Mouse (Mus musculus) embryonic stem cell, embryonic (primary cell): ENCODE data around the gene Ptprs.

Experiments
- CTCF ChIA-PET, 4 experiments: fragments of 300-600 bp in 2 of 4; fragments of 350-600 bp in 2 of 4; sonication (Branson Sonifier 250); formaldehyde crosslinking; loops; one replicate each; lab custom pipeline; 2022; ENCODE audit warnings: inconsistent platforms in 2 of 4; lab: Charles Lee
- POLR2A ChIA-PET, 4 experiments: fragments of 300-600 bp in 2 of 4; fragments of 350-600 bp in 2 of 4; sonication (Branson Sonifier 250); formaldehyde crosslinking; loops; one replicate each; lab custom pipeline; 2022; ENCODE audit warnings: antibody characterized with exemption in 4 of 4, inconsistent platforms in 1 of 4; lab: Charles Lee

Gene Ptprs

GRCm38 (mm10) chr17:56464817-56465216 is 11.5 kb downstream of the Ptprs start:
- CTCF ChIA-PET, result no interaction called here

GRCm38 (mm10) chr17:56464345-56464744 is 11.9 kb downstream of the Ptprs start:
- POLR2A ChIA-PET, result interaction anchor here in 2 of 4 experiments (0.7 to 1.4 kb wide), 3 partner anchors 9 to 12 kb away, joined by 3 to 4 read pairs (median 3); partner anchors contain the start of gene Ptprs (in 1 of the 2)
- CTCF ChIA-PET, result no interaction called here

More at GRCm38 (mm10) chr17:56464817-56465216, 11.5 kb downstream of the Ptprs start:
- POLR2A ChIA-PET, result interaction anchor here in 1 of 4 experiments (1.4 kb wide), 1 partner anchor 9 kb away, joined by 3 read pairs; no protein-coding TSS in a partner anchor

- POLR2A ChIA-PET, result interaction anchor here in 2 of 4 experiments (0.7 to 2.3 kb wide), 5 partner anchors 10 to 160 kb away, joined by 3 to 17 read pairs (median 4); partner anchors contain the start of genes Ptprs (in 1 of the 2) and Uhrf1 (in 1 of the 2)
- CTCF ChIA-PET, result no interaction called here
Observed at GRCm38 (mm10) chr17:56463500-56463899, 12.8 kb downstream of the Ptprs start.

GRCm38 (mm10) chr17:56462835-56463455 is 13.3 kb downstream of the Ptprs start:
- ChIA-PET CTCF (interaction anchor here (0.7 to 1.7 kb wide), 26 partner anchors 9 to 303 kb away, joined by 3 to 21 read pairs (median 4); no protein-coding TSS in a partner anchor), POLR2A (interaction anchor here in 3 of 4 experiments (0.5 to 3.2 kb wide), 95 partner anchors 8 to 569 kb away, joined by 3 to 154 read pairs (median 6); partner anchors contain the start of genes Kdm4b (in 3 of the 3), Ptprs (in 3 of the 3), Ranbp3 (in 2 of the 3) and Rpl36 (in 2 of the 3))

GRCm38 (mm10) chr17:56461771-56462743 is 14.2 kb downstream of the Ptprs start:
- CTCF ChIA-PET, result interaction anchor here (0.5 to 1.7 kb wide), 41 partner anchors 10 to 505 kb away, joined by 3 to 21 read pairs (median 4); partner anchors contain the start of gene Lonp1 (in 1 of the 4)
- POLR2A ChIA-PET, result interaction anchor here (0.5 to 3.2 kb wide), 124 partner anchors 8 to 570 kb away, joined by 3 to 154 read pairs (median 4); partner anchors contain the start of genes Kdm4b (in 3 of the 4), Ptprs (in 3 of the 4), Ranbp3 (in 3 of the 4) and Catsperd (in 2 of the 4)

- CTCF ChIA-PET, result interaction anchor here in 2 of 4 experiments (0.6 to 1.2 kb wide), 2 partner anchors 8 to 27 kb away, joined by 3 to 5 read pairs; no protein-coding TSS in a partner anchor
Observed at GRCm38 (mm10) chr17:56460876-56461275, 15.4 kb downstream of the Ptprs start.

GRCm38 (mm10) chr17:56457442-56457841 is 18.8 kb downstream of the Ptprs start:
- POLR2A ChIA-PET, result no interaction called here
- CTCF ChIA-PET, result interaction anchor here in 1 of 4 experiments (1.1 kb wide), 1 partner anchor 22 kb away, joined by 3 read pairs; no protein-coding TSS in a partner anchor

More at GRCm38 (mm10) chr17:56460876-56461275, 15.4 kb downstream of the Ptprs start:
- POLR2A ChIA-PET, result interaction anchor here in 2 of 4 experiments (0.8 to 3.2 kb wide), 17 partner anchors 10 to 571 kb away, joined by 3 to 154 read pairs (median 9); partner anchors contain the start of genes Ptprs (in 2 of the 2), Rpl36 (in 2 of the 2), Catsperd (in 1 of the 2) and Khsrp (in 1 of the 2)

- POLR2A ChIA-PET, result interaction anchor here in 1 of 4 experiments (1.3 kb wide), 1 partner anchor 14 kb away, joined by 3 read pairs; no protein-coding TSS in a partner anchor
- CTCF ChIA-PET, result no interaction called here
Observed at GRCm38 (mm10) chr17:56456353-56456752, 19.9 kb downstream of the Ptprs start.

GRCm38 (mm10) chr17:56453689-56454088 is 22.6 kb downstream of the Ptprs start:
- ChIA-PET CTCF (interaction anchor here in 1 of 4 experiments (1.1 kb wide), 1 partner anchor 99 kb away, joined by 5 read pairs; no protein-coding TSS in a partner anchor), POLR2A (interaction anchor here in 3 of 4 experiments (0.6 to 1.8 kb wide), 9 partner anchors 8 to 131 kb away, joined by 3 to 13 read pairs (median 5); partner anchors contain the start of gene Safb2 (in 1 of the 3))

GRCm38 (mm10) chr17:56453251-56453650 is 23.0 kb downstream of the Ptprs start:
- ChIA-PET CTCF (no interaction called here), POLR2A (interaction anchor here in 3 of 4 experiments (0.9 to 1.8 kb wide), 6 partner anchors 9 to 16 kb away, joined by 3 to 13 read pairs (median 6); no protein-coding TSS in a partner anchor)

- CTCF ChIA-PET, result interaction anchor here in 1 of 4 experiments (1.2 kb wide), 1 partner anchor 39 kb away, joined by 3 read pairs; no protein-coding TSS in a partner anchor
- POLR2A ChIA-PET, result interaction anchor here in 2 of 4 experiments (0.5 to 1.4 kb wide), 4 partner anchors 11 to 21 kb away, joined by 3 to 4 read pairs (median 3); no protein-coding TSS in a partner anchor
Observed at GRCm38 (mm10) chr17:56447716-56448115, 28.6 kb downstream of the Ptprs start.

- POLR2A ChIA-PET, result interaction anchor here in 1 of 4 experiments (0.5 to 1.3 kb wide), 2 partner anchors 17 to 388 kb away, joined by 3 read pairs; no protein-coding TSS in a partner anchor
- CTCF ChIA-PET, result interaction anchor here in 1 of 4 experiments (0.7 kb wide), 1 partner anchor 45 kb away, joined by 6 read pairs; no protein-coding TSS in a partner anchor
Observed at GRCm38 (mm10) chr17:56445397-56445796, 30.9 kb downstream of the Ptprs start.

- CTCF ChIA-PET, result interaction anchor here in 1 of 4 experiments (0.6 kb wide), 1 partner anchor 9 kb away, joined by 3 read pairs; no protein-coding TSS in a partner anchor
- POLR2A ChIA-PET, result interaction anchor here in 1 of 4 experiments (0.5 kb wide), 1 partner anchor 387 kb away, joined by 3 read pairs; no protein-coding TSS in a partner anchor
Observed at GRCm38 (mm10) chr17:56444771-56445170, 31.5 kb downstream of the Ptprs start.

- POLR2A ChIA-PET, result interaction anchor here in 2 of 4 experiments (1.0 to 2.6 kb wide), 2 partner anchors 19 kb away, joined by 3 to 7 read pairs; no protein-coding TSS in a partner anchor
- CTCF ChIA-PET, result interaction anchor here in 1 of 4 experiments (1.0 kb wide), 1 partner anchor 86 kb away, joined by 3 read pairs; no protein-coding TSS in a partner anchor
Observed at GRCm38 (mm10) chr17:56443341-56443795, 32.9 kb downstream of the Ptprs start.

GRCm38 (mm10) chr17:56442316-56442715 is 34.0 kb downstream of the Ptprs start:
- ChIA-PET CTCF (interaction anchor here in 2 of 4 experiments (0.8 to 0.9 kb wide), 2 partner anchors 20 to 37 kb away, joined by 3 to 8 read pairs; no protein-coding TSS in a partner anchor), POLR2A (interaction anchor here in 1 of 4 experiments (1.0 to 2.6 kb wide), 3 partner anchors 14 to 320 kb away, joined by 3 to 7 read pairs (median 3); no protein-coding TSS in a partner anchor)

- POLR2A ChIA-PET, result interaction anchor here in 2 of 4 experiments (0.8 to 1.7 kb wide), 6 partner anchors 11 to 22 kb away, joined by 3 to 6 read pairs (median 4); no protein-coding TSS in a partner anchor
- CTCF ChIA-PET, result interaction anchor here in 1 of 4 experiments (0.8 kb wide), 1 partner anchor 48 kb away, joined by 3 read pairs; no protein-coding TSS in a partner anchor
Observed at GRCm38 (mm10) chr17:56439731-56440460, 36.4 kb downstream of the Ptprs start.
